In the genomic region with DNA sequence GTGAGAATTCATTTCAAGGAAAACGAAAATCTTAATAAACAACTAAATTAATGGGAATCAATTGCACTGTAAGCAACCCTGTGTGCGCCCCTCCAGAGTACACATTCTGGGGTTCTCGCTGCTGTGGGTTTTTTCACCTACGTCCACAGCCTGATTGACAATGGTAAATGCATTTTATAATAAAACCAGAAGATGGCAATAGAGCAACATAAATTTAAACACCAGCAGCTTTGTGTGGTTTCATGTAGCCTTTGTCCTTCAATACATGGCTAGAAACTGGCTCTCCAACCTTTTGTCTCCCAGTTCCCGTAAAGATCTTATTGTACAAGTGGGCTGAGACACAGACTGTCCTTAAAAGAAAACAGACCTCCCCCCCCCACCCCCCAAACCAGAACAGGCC, we compare ENCODE assay signal across 8 mouse cellular contexts. TPM values are rescaled to one million over a fixed set of nuclear protein-coding genes. Genes with fewer than 3 reads are reported as not detected.
DNase-seq lines count a peak whose midpoint lies in the region; ATAC-seq and TF ChIP-seq lines count a peak whose summit lies in the region.

No protein-coding gene starts in this region.

- H3K79me2 ChIP-seq in liver, adult 2 months (ENCODE audit: control insufficient read depth, insufficient read depth, low read length) = no peaks in the 10 kb centered on the region

- ATAC-seq in limb, embryonic 15.5 days (ENCODE audit: insufficient number of reproducible peaks, low FRiP score, low TSS enrichment, low read depth) = 0 out of 2 replicates have a peak, but pooled peaks have one; percentile 74
- peak; percentile 76 for ATAC-seq in neural tube, embryonic 12.5 days (ENCODE audit: low FRiP score, low read depth)

- 6% methylated on average over 5 of the region's 5 CpGs for WGBS in liver, adult 2 months
- 20% methylated on average over 5 of the region's 5 CpGs for WGBS in limb, embryonic 15.5 days
- 44% methylated on average over 5 of the region's 5 CpGs for WGBS in neural tube, embryonic 12.5 days

- H3K27ac ChIP-seq in liver, adult 2 months (replicated peaks; ENCODE audit: insufficient read depth, low read depth, low read length) = no peak overlapping the region
- peak overlapping the region; percentile 58 for H3K27ac ChIP-seq in brown adipose tissue, adult 24 weeks (replicated peaks; ENCODE audit: low read depth, low read length)
- no peak overlapping the region for H3K27ac ChIP-seq in limb, embryonic 15.5 days
- H3K27ac ChIP-seq in neural tube, embryonic 12.5 days = no peak overlapping the region

- intact Hi-C loops in heart, postnatal 10 days (cut with DNase I) = loop anchor here (1.0 to 10.0 kb wide), 3 partner anchors 44 to 96 kb away; no protein-coding TSS in a partner anchor

- H3K36me3 ChIP-seq in liver, adult 2 months (ENCODE audit: control insufficient read depth, insufficient read depth, low read length) = no peaks in the 10 kb centered on the region
- H3K36me3 ChIP-seq in limb, embryonic 15.5 days = no peaks in the 10 kb centered on the region
- H3K36me3 ChIP-seq in neural tube, embryonic 12.5 days = no peaks in the 10 kb centered on the region

- H3K9ac ChIP-seq in liver, adult 2 months (ENCODE audit: low read depth, low read length) = no peak overlapping the region
- H3K9ac ChIP-seq in limb, embryonic 15.5 days = no peak overlapping the region
- 0 out of 2 replicates have a peak overlapping the region, but pooled peaks have one; percentile 13 for H3K9ac ChIP-seq in neural tube, embryonic 12.5 days

- peak; percentile 60 for DNase-seq in liver, adult 2 months (ENCODE audit: extremely low read depth, low read depth, low spot score)
- no peak for DNase-seq in liver
- peak; percentile 22 to 35 for DNase-seq in heart, postnatal 10 days
- DNase-seq in gastrocnemius, postnatal 10 days = no peak
- DNase-seq in right cerebral cortex, adult 18-20 months = no peak

- H3K4me1 ChIP-seq in liver, adult 2 months (ENCODE audit: control insufficient read depth, insufficient read depth, low read length) = peaks cover 3% of the 10 kb centered on the region
- no peaks in the 10 kb centered on the region for H3K4me1 ChIP-seq in brown adipose tissue, adult 24 weeks (ENCODE audit: control insufficient read depth, insufficient read depth, insufficient read length, low read length)
- H3K4me1 ChIP-seq in limb, embryonic 15.5 days = peaks cover 15% of the 10 kb centered on the region
- peaks cover 4% of the 10 kb centered on the region; the same call in 1 of the 2 replicates for H3K4me1 ChIP-seq in neural tube, embryonic 12.5 days

- peaks cover 8% of the 10 kb centered on the region; the same call in 1 of the 2 replicates for H3K27me3 ChIP-seq in liver, adult 2 months (ENCODE audit: control insufficient read depth, insufficient read depth, low read length)
- no peaks in the 10 kb centered on the region for H3K27me3 ChIP-seq in limb, embryonic 15.5 days
- no peaks in the 10 kb centered on the region for H3K27me3 ChIP-seq in neural tube, embryonic 12.5 days (replicated peaks)

- no peaks in the 10 kb centered on the region for H3K9me3 ChIP-seq in limb, embryonic 15.5 days
- no peaks in the 10 kb centered on the region for H3K9me3 ChIP-seq in neural tube, embryonic 12.5 days

- TF ChIP-seq POLR2A in liver, adult 2 months (IDR thresholded peaks at IDR 0.05; ENCODE audit: extremely low read depth, insufficient read depth, low read length) = no peak

- H3K4me2 ChIP-seq in limb, embryonic 15.5 days = peak overlapping the region; percentile 37
- H3K4me2 ChIP-seq in neural tube, embryonic 12.5 days (replicated peaks) = peak overlapping the region; percentile 27

- H3K4me3 ChIP-seq in liver, adult 2 months (ENCODE audit: insufficient read depth, low read depth, low read length) = no peak overlapping the region
- peak overlapping the region; percentile 67 for H3K4me3 ChIP-seq in brown adipose tissue, adult 24 weeks (ENCODE audit: insufficient read depth, low read depth, low read length)
- H3K4me3 ChIP-seq in limb, embryonic 15.5 days = peak overlapping the region; percentile 15; the same call in 1 of the 2 replicates
- no peak overlapping the region for H3K4me3 ChIP-seq in neural tube, embryonic 12.5 days

- peak; percentile 34; the same call in 1 of the 2 replicates for TF ChIP-seq CTCF in liver, adult 2 months (IDR thresholded peaks at IDR 0.05; ENCODE audit: low read depth, low read length)

RNA-seq across cellular contexts. Expression of a gene that starts 33.0 kb away (rescaled TPM):
- 91.1 and 96.5 TPM in 2 replicates for total RNA-seq in liver, adult 2 months (2014; rRNA removed)
- polyA plus RNA-seq in liver, adult 2 months (2012; rRNA removed) = 43.1 and 47.6 TPM in 2 replicates
- polyA plus RNA-seq in brown adipose tissue, adult 24 weeks (2012; ENCODE audit: insufficient read depth, insufficient read length, missing spikeins) = 2,156 and 2,258 TPM in 2 replicates
- 1,000 to 10,000 TPM; 1,366 to 1,415 TPM for total RNA-seq in heart, postnatal 10 days (2021)
- 90.3 and 122 TPM in 2 replicates for polyA plus RNA-seq in limb, embryonic 15.5 days (2015; fragmentation: Nextera tagmentation; extraction: Ambion mirVana)
- 55.7 and 60.4 TPM in 2 replicates for polyA plus RNA-seq in neural tube, embryonic 12.5 days (2016; fragmentation: Nextera tagmentation; extraction: Ambion mirVana)
- total RNA-seq in gastrocnemius, postnatal 10 days (2021) = 100 to 1,000 TPM; 339 to 357 TPM

RNA-seq across cellular contexts. Expression of a gene that starts 49.1 kb away (rescaled TPM):
- 0.13 and 4.5 TPM in 2 replicates for total RNA-seq in liver, adult 2 months (2014; rRNA removed)
- polyA plus RNA-seq in liver, adult 2 months (2012; rRNA removed) = not detected in 2 replicates
- 425 and 601 TPM in 2 replicates for polyA plus RNA-seq in brown adipose tissue, adult 24 weeks (2012; ENCODE audit: insufficient read depth, insufficient read length, missing spikeins)
- total RNA-seq in heart, postnatal 10 days (2021) = 10 to 100 TPM; 14.1 to 24.4 TPM
- polyA plus RNA-seq in limb, embryonic 15.5 days (2015; fragmentation: Nextera tagmentation; extraction: Ambion mirVana) = 493 and 1,364 TPM in 2 replicates
- polyA plus RNA-seq in neural tube, embryonic 12.5 days (2016; fragmentation: Nextera tagmentation; extraction: Ambion mirVana) = 47.5 and 64.3 TPM in 2 replicates
- total RNA-seq in gastrocnemius, postnatal 10 days (2021) = over 10,000 TPM; 26,825 to 29,046 TPM

Comparison
In these comparisons a context has a peak if more than half of its experiments do, and no peak if none do; other contexts are left out.
1. DNase-seq: peak in liver, adult 2 months (single experiment) and heart, postnatal 10 days (2 of 2); none in liver (single experiment), gastrocnemius, postnatal 10 days (single experiment) and right cerebral cortex, adult 18-20 months (single experiment).
2. H3K4me3 ChIP-seq: peak in brown adipose tissue, adult 24 weeks (single experiment) and limb, embryonic 15.5 days (single experiment); none in liver, adult 2 months (single experiment) and neural tube, embryonic 12.5 days (single experiment).
3. RNA of a gene that starts 33.0 kb away (polyA plus RNA-seq): 2,156 to 2,258 TPM in brown adipose tissue, adult 24 weeks; 90.3 to 122 TPM in limb, embryonic 15.5 days, 55.7 to 60.4 TPM in neural tube, embryonic 12.5 days and 43.1 to 47.6 TPM in liver, adult 2 months; every median in the first group is over 10 times any median in the second.
4. RNA of a gene that starts 49.1 kb away (polyA plus RNA-seq): 493 to 1,364 TPM in limb, embryonic 15.5 days, 425 to 601 TPM in brown adipose tissue, adult 24 weeks and 47.5 to 64.3 TPM in neural tube, embryonic 12.5 days; not detected in liver, adult 2 months; every median in the first group is over 10 times any median in the second.